Mouse (Mus musculus) frontal cortex, postnatal 25 days (tissue): Measurements from ENCODE around the gene Cd4.
"Not testable (repeated sequence)": the region's sequence is repeated elsewhere in the genome, so short reads cannot be mapped to it uniquely, and the experiment has no call there.

Source experiments
- DNase-seq, 2 experiments: peaks; one replicate each; pipeline ENCODE4 v3.0.0; 2022; ENCODE audit warnings: low spot score in 2 of 2

Cd4 gene

GRCm38 (mm10) chr6:124915942-124916694, 28.1 kb upstream of the Cd4 start:
- DNase-seq = peak; percentile 42 to 57

- peak in 1 of 2 experiments; percentile 27 for DNase-seq
Measured at GRCm38 (mm10) chr6:124915160-124915941, 27.3 kb upstream of the Cd4 start.

GRCm38 (mm10) chr6:124914511-124914910, 26.5 kb upstream of the Cd4 start:
- no peak for DNase-seq

- DNase-seq = no peak
Measured at GRCm38 (mm10) chr6:124913721-124914285, 25.8 kb upstream of the Cd4 start.

GRCm38 (mm10) chr6:124913214-124913613, 25.2 kb upstream of the Cd4 start:
- no peak for DNase-seq

GRCm38 (mm10) chr6:124911533-124912218, 23.7 kb upstream of the Cd4 start, which contains the start of gene Lag3:
Lag3 (minus strand) TSS chr6:124911705.
- no peak for DNase-seq

GRCm38 (mm10) chr6:124910032-124910431, 22.0 kb upstream of the Cd4 start:
- DNase-seq = no peak

GRCm38 (mm10) chr6:124907767-124908166, 19.7 kb upstream of the Cd4 start:
- DNase-seq = no peak

- DNase-seq = no peak
Measured at GRCm38 (mm10) chr6:124904991-124905860, 17.2 kb upstream of the Cd4 start.

- DNase-seq = peak; percentile 36 to 51
Measured at GRCm38 (mm10) chr6:124904161-124904981, 16.4 kb upstream of the Cd4 start.

- peak; percentile 89 to 93 for DNase-seq
Measured at GRCm38 (mm10) chr6:124903580-124904151, 15.6 kb upstream of the Cd4 start.

- DNase-seq = no peak
Measured at GRCm38 (mm10) chr6:124901851-124902250, 13.8 kb upstream of the Cd4 start.

GRCm38 (mm10) chr6:124900801-124901480, 12.9 kb upstream of the Cd4 start:
- DNase-seq = peak in 1 of 2 experiments; percentile 23

GRCm38 (mm10) chr6:124900056-124900800, 12.2 kb upstream of the Cd4 start:
- DNase-seq = no peak

GRCm38 (mm10) chr6:124898359-124898758, 10.3 kb upstream of the Cd4 start:
- no peak for DNase-seq

- DNase-seq = not testable (repeated sequence)
Measured at GRCm38 (mm10) chr6:124894113-124894512, 6.1 kb upstream of the Cd4 start.

GRCm38 (mm10) chr6:124890997-124891396, 3.0 kb upstream of the Cd4 start:
- no peak for DNase-seq

GRCm38 (mm10) chr6:124888555-124889125, 619 bp upstream of the Cd4 start:
- no peak for DNase-seq
